Mouse (Mus musculus) kidney, adult 9 months (tissue): ENCODE results near the gene Mrpl4.
A peak's percentile ranks its signal among the peaks of the same experiment; 100 is the strongest.

Experiments
- DNase-seq: peaks from one replicate; pipeline ENCODE4 v3.0.0; 2022

Gene Mrpl4

DNA sequence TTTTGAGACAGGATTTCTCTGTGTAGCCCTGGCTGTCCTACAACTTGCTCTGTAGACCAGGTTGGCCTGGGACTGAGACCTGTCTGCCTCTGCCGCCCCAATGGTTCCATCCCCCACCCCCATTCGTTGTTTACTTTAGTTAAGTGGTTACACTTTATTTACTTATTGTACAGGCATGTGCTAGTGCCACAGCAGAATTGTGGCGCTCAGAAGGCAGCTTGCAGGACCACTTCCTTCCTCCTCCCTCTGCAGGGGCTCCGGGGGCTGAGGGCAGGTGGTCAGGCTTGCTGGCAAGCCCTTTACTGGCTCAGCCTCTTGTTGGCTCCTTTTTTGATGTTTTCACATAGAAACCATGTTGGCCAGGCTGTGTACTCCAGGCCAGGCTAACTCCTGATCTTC lies 14.6 kb downstream of the Mrpl4 start:
- DNase-seq: no peak

DNA sequence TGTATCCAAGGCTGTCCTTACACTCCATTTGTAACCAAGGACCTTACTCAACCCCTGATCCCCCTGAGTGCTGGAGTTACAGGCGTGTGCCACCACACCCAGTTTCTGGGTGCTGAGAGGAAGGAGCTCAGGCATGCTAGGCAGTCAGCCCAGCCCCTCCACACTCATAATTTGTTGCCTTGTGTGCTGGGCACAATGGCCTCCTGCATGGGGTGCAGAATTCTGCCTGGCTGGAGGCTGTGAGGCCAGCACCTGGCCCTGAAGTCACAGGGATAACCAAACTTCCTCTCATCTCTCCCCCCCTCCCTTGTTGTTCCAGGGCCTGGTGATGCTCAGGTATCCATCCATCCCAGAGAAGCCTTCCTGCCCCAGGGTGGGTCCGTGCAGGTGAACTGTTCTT lies 16.1 kb downstream of the Mrpl4 start:
- no peak for DNase-seq

DNA sequence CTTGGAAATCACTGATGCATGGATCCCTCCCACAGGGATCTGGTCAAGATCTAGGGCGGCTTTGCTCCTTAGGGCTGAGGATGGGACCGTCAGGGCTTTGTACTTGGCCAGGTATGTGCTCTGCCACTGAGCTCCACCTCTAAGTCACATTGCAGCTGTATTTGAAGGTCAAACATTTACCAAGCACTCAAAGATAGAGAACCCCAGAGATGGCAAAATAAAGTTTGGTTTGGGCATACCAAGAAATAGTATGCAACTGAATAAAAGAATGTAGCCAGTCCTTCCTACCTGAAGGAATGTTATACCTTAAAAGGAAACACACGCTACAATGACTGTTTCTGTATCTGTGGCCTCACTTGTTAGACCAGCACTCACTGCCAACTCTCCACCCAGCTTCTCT lies 18.8 kb downstream of the Mrpl4 start:
- DNase-seq: no peak

DNA sequence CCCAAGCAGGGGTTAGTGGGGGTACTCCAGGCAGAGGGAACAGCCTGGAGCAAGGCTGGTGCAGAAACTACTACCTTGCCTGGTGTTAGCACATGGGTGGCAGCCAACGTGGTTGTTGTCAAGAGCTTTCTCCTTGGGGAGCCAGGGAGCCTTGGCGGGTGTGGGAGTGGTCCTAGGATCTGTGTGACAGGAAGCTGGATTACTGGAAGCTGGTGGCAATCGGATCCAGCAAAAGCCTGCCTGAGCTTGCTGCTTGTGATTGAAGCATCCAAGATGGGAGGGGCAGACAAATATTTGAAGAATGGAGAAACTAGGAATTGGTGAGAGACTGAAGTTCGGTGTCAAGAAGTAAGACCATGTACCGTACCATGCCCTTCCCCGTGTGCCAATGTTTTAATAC lies 19.8 kb downstream of the Mrpl4 start:
- no peak for DNase-seq

DNA sequence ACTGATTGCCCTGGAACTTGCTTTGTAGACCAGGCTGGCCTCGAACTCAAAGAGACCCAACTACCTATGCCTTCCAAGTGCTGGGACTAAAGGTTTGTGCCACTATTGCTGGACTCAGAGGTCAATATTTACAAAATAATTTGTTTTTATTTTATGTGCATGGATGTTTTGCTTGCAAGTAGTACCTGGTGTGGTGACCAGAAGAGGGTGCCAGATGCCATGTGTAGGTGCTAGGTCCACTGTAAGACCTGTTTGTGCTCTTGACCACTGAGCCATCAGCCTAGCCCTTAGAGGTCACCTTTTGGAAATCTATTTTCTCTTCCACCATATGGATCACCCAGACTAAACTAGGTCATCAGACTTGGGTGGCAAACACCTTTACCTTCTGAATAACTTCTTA lies 20.2 kb downstream of the Mrpl4 start:
- DNase-seq: no peak

DNA sequence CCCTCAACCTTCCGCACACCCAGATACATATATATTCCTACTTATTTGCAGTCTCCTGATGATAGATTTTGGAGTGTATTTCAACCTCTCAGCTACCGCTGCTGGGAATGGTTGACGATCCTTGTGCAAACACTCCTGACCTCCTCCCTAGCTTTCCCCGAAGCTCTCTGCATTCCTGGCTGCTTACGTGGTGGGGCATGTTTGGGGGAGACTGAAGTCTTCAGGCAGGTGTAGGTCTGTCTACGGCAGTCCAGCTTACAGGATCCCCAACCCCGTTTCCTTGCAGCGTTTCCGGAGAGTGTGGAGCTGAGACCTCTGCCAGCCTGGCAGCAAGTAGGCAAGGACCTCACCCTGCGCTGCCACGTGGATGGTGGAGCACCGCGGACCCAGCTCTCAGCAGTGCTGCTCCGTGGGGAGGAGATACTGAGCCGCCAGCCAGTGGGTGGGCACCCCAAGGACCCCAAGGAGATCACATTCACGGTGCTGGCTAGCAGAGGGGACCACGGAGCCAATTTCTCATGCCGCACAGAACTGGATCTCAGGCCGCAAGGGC lies 22.8 kb downstream of the Mrpl4 start:
- no peak for DNase-seq

DNA sequence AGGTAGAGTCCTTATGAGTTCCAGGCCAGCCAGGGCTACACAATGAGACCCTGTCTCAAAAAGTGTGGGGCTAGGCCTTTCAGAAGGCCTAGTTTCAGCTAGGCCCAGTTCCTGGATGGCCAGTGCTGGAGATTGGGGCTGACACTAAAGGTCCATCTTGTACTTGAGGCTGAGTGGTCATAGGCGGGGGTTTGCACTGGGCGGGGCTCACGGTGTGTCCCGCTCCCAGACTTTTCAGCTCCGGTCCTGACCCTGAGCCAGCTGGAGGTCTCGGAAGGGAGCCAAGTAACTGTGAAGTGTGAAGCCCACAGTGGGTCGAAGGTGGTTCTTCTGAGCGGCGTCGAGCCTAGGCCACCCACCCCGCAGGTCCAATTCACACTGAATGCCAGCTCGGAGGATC lies 24.3 kb downstream of the Mrpl4 start:
- DNase-seq: no peak

DNA sequence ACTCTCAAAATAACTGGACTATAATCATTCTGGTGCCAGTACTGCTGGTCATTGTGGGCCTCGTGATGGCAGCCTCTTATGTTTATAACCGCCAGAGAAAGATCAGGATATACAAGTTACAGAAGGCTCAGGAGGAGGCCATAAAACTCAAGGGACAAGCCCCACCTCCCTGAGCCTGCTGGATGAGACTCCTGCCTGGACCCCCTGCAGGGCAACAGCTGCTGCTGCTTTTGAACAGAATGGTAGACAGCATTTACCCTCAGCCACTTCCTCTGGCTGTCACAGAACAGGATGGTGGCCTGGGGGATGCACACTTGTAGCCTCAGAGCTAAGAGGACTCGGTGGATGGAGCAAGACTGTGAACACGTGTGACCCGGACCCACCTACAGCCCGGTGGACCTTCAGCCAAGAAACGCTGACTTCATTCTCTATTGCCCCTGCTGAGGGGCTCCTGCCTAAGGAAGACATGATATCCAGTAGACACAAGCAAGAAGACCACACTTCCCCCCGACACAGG lies 25.3 kb downstream of the Mrpl4 start:
- DNase-seq: no peak

DNA sequence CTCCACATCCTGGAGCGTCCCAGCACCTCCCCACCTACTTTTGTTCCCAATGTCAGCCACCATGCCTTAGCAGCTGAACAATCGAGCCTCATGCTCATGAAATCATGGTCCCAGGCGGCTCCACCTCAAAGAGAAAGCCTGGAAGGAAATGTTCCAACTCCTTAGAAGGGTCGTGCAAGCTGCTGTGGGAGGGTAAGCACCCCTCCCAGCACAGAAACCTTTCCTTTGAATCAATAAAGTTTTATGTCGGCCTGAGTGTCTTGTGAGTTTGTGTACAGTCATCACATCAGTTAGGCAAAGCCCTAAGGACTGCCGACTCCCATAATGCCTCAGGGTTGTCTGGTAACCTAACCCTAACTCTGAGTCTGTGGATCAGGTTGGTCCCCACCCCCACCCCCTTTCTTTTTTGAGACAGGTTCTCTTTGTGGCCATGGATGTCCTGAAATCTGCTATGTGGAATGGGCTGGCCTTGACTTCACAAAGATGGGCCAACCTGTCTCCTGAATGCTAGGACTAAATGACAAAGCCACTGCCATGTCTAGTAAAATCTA lies 26.1 kb downstream of the Mrpl4 start:
- DNase-seq: no peak

DNA sequence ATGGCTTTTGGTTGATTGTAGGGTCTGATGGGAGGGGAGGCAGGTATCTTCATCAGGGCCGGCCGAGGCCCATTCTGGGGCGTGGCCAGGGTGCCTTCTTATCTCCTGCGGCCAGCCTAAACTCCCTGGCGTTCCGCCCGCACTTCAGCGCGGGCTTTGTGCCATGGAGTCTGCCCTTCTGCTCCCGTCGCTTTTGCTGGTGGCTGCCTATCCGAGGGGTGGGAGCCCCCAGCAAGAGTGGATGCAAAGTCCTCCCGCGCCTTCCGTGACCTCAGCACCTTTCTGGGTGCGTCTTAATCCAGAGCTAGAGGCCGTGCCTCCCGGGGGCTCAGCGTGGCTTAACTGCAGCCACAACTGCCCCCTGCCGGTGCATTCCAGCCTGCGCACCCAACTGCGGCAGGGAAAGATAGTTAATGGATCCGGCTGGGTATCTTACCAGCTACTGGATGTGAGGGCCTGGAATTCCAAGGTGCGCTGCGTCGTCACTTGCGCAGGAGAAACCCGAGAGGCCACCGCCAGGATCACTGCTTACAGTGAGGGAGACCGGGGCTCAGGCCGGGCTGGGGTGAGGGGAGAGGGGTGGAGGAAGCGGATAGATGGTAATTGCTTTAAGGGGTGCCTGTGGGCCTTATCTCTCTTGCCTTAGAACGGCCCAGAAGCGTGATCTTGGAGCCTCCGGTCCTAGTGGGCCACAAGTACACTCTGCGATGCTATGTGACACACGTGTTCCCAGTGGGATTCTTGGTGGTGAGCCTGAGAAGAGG lies 26.9 kb downstream of the Mrpl4 start, which contains the start of gene Icam4:
Icam4 (plus strand) TSS at position 83 of the 764 bp plus-strand sequence.
- peak; percentile 87 for DNase-seq

DNA sequence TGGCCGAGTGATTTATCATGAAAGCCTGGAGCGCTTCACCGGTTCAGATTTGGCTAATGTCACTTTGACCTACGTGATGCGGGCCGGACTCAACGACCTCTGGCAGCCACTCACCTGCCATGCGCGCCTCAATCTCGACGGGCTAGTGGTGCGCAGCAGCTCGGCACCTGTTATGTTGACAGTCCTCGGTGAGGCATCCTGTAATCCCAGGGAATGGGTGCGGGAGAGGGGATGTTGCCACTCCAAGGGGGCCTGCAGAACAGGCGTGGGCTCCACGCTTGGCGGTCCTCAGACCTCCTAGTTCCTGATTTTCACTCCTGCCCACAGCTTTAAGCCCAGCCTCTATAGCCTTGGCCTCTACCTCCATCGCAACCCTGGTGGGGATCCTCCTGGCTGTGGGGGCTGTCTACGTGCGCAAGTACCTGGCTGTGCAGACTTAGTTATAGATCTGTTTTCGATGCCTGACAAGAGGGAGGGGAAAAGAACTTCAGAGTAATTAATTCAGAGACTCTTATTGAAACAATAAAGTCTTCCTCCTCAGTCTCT lies 27.6 kb downstream of the Mrpl4 start:
- DNase-seq: no peak

DNA sequence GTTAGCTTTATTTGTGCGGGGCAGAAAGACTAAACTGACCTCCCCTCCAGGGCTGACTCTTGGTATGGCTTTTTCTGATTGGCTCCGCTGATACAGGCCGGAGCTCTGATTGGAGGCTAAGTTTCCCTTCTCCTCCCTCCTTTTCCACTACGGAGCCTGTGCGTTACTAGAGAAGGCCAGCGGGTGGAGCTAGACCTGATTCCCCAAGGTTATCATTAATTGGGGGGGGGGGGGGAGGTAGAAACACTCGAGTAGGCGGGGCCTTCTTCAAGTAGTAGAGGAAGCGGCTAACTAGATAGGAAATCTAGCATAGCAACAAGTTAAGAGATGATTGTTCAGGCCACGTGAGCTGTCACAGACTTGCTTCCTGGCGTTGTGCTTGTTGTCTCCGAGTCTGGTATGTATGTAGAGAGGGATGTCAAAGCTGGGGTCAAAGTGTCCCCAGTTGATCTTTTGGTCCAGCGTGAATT lies 28.3 kb downstream of the Mrpl4 start:
- peak; percentile 96 for DNase-seq

DNA sequence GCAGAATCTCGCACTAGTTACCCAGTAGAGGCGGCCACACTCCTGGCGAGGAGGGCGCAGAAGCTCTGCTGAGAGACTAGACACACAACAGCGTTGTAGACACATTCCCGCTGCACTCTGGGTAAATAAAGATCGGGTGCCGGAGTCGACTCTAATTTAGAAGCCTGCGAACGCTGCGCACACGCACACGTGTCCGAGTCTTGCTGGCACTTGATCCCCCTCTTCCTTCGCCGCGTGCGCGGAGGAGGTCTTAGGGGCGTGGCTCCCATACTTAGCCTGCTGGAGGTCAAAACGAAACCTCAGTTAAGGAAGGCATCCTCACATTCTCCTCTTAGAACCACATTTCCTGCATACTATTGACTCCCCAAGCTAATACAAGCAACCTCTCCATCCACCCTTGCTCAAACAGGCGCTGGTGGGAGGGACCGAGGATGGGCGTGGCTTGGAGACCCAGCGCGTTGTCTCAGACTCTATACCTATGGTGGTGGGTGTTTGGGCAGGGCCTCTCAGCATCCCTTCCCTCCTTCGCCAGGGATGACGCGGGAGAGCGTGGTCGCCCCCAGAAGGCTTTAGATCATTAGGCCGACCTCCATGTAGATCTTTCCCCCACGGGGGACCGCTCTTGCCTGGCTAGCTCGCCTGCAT lies 28.8 kb downstream of the Mrpl4 start:
- peak; percentile 66 for DNase-seq

DNA sequence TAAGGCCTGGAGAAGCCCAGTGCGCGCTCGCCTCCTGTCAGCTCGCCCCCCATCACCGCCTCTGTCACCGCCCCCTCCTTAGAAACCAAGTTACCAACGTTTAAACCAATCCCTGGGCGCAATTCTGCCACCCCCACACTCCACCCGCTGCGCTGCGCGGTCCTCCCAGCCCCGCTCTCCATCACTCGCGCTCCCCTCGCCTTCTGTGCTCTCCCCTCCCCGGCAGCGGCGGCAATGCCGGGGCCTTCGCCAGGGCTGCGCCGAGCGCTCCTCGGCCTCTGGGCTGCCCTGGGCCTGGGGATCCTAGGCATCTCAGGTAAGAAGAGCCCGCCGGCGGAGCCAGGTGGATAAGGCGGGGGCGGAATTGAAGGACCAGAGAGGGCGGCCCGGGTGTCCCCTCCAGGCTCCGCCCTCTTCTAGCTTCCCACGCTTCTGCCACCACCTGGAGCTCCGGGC lies 29.4 kb downstream of the Mrpl4 start, which contains the start of gene Icam5:
Icam5 (plus strand) TSS at position 178 of the 456 bp plus-strand sequence.
- peak; percentile 19 for DNase-seq

DNA sequence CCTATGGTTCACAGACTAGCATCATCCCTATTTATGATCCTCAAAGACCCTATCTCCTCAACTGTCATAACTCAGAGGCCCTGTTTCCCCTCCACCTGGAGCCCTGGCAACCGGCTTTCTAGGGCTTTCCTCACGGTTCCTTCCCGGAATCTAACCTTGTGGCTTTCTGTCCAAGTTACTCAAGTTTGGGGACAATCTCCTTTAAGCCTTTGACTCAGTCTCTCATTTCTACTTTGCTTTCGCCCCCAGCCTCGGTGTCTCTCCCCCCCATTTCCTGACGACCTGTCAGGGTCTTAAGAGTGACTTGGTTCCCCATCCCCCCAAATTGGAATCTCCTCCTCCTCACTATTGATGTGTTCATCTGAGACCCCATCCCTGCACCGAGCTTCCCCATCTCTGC lies 30.0 kb downstream of the Mrpl4 start:
- DNase-seq: no peak

DNA sequence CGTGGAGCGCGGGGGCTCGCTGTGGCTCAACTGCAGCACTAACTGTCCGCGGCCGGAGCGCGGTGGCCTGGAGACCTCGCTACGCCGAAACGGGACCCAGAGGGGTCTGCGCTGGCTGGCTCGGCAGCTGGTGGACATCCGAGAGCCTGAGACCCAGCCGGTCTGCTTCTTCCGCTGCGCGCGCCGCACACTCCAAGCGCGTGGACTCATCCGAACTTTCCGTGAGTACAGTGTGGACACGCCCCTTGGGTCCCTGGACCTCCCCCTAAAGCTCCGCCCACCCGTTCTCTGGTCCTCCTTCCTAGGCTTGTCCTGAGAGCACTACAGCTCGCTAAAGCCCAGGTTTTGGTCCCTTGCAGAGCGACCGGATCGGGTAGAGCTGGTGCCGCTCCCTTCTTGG lies 30.6 kb downstream of the Mrpl4 start:
- peak; percentile 94 for DNase-seq

DNA sequence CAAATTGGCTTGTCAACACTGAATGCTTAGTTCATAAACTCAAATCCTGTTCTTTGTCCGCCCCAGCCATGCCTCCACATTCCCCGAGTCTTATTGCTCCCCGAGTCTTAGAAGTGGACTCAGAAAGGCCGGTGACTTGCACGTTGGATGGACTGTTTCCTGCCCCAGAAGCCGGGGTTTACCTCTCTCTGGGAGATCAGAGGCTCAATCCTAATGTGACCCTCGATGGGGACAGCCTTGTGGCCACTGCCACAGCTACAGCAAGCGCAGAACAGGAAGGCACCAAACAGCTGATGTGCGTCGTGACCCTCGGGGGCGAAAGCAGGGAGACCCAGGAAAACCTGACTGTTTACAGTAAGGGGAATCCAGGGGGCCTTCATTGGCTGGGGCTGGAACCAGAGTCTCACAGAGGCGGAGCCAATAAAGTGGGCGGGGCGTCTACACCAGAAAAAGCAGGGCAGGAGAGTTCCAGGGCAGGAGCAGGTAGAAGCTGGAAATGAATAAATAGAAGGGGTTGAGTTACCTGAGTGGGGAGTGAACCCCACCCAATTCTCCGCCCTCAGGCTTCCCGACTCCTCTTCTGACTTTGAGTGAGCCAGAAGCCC lies 32.0 kb downstream of the Mrpl4 start:
- peak; percentile 34 for DNase-seq

DNA sequence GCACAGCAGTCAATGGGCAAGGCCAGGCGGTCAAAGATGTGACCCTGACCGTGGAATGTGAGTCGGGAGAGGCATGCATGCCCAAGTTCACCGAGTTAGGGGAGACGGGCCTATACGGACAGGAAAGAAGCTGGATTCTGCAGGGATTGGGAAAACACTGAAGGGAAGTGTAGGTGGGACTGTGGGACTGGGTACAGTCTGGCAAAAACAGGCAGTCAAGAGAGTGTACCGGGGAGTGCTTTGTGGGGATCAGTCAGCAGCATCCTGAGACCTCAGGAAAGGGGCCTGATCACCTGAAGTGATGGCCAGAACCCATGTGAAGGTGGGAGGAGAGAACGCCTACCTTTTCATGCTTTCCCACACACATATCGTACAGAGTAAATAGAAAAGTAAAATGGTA lies 33.0 kb downstream of the Mrpl4 start:
- peak; percentile 21 for DNase-seq

DNA sequence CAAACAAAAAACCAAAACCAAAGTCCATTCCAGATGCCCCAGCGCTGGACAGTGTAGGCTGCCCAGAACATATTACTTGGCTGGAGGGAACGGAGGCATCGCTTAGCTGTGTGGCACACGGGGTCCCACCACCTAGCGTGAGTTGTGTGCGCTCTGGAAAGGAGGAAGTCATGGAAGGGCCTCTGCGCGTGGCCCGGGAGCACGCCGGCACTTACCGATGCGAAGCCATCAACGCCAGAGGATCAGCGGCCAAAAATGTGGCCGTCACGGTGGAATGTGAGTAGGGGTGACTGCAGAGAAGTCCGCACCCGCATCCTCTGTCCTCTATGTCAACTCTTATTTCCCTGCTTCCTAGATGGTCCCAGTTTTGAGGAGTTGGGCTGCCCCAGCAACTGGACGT lies 33.6 kb downstream of the Mrpl4 start:
- DNase-seq: no peak

DNA sequence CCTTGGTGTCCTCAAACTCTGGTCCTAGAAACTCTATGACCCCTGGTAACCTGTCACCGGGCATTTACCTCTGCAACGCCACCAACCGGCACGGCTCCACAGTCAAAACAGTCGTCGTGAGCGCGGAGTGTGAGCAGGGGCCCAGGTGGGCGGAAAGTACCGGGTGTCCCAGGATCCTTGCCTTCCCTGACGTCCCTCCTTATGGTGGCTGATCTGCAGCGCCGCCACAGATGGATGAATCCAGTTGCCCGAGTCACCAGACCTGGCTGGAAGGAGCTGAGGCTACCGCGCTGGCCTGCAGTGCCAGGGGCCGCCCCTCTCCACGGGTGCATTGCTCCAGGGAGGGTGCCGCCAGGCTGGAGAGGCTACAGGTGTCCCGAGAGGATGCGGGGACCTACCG lies 34.1 kb downstream of the Mrpl4 start:
- DNase-seq: no peak

DNA sequence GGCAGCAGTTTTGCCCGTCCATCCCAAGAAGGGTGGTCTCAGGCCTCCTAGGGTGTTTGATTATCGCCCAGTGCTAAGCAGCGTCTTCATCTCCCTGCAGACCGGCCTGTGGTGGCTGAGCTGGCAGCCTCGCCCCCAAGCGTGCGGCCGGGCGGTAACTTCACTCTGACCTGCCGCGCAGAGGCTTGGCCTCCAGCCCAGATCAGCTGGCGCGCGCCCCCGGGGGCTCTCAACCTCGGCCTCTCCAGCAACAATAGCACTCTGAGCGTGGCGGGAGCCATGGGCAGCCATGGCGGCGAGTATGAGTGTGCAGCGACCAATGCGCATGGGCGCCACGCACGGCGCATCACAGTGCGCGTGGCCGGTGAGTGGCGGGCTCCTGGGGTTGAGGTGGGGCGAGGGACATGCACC lies 34.9 kb downstream of the Mrpl4 start:
- DNase-seq: peak; percentile 15

DNA sequence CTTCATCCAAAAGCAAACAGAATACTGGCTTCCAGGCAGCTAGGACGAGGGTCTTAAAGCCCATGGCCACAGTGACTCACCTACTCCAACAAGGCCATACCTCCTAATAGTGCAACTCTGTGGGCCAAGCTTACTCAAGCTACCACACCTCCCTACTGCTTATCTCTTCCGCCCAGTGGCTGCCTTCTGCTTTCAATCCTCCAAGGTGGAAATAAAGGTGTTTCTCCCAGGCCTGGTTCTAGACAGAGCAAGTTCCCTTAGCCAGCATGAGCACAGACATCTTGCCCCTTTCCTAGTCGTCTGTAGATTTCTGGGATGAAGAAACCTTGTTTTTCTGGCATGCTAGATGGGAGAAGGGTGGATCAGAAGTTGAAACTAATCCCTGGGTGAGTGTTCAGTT lies 37.2 kb downstream of the Mrpl4 start:
- no peak for DNase-seq

DNA sequence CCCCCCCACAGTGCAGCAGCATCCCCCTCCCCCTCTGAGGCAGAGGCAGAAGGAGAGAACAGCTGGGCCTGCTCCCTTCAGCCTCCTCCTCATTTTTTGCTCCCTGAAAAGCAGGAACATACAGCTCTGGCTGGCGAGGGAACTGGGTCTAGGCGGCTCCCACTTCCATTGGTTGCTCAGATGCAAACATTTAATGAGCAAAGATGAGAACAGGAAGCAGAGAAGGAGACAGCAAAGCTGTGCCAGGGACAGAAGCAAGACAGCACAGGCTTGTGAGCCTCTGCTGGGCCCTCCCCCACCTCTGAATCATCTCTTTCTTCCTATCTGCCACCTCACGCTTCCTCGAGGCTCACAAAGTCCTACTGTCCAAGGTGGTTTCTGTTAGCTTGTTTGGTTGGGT lies 38.8 kb downstream of the Mrpl4 start:
- DNase-seq: no peak
